Mouse (Mus musculus): Measurements from ENCODE around the gene Ctsf. TPM values are rescaled to one million over a fixed set of nuclear protein-coding genes. Genes with fewer than 3 reads are reported as not detected.
"Not testable (repeated sequence)": the region's sequence is repeated elsewhere in the genome, so short reads cannot be mapped to it uniquely, and the experiment has no call there.

The Ctsf gene
- total RNA-seq (2017) = 0.23 and 0.37 TPM in 2 replicates

- ATAC-seq (ENCODE audit: extremely low read depth, insufficient number of reproducible peaks, low FRiP score, poor library complexity, severe bottlenecking) = no peak
Measured at GRCm38 (mm10) chr19:4854552-4855469, at the start of gene Ctsf. TSS of gene Ctsf (plus strand) at chr19:4855130.

- ATAC-seq (ENCODE audit: extremely low read depth, insufficient number of reproducible peaks, low FRiP score, poor library complexity, severe bottlenecking) = no peak
Measured at GRCm38 (mm10) chr19:4810309-4810708, 44.6 kb upstream of the Ctsf start.

GRCm38 (mm10) chr19:4810746-4811062 lies 44.2 kb upstream of the Ctsf start:
- ATAC-seq (ENCODE audit: extremely low read depth, insufficient number of reproducible peaks, low FRiP score, poor library complexity, severe bottlenecking) = no peak

GRCm38 (mm10) chr19:4811063-4811908 lies 43.6 kb upstream of the Ctsf start, which contains the start of the genes Gm21992 and Rbm14:
TSS of gene Gm21992 (minus strand) at chr19:4811612.
TSS of gene Rbm14 (minus strand) at chr19:4811634.
- peak; percentile 99 for ATAC-seq (ENCODE audit: extremely low read depth, insufficient number of reproducible peaks, low FRiP score, poor library complexity, severe bottlenecking)

- no peak for ATAC-seq (ENCODE audit: extremely low read depth, insufficient number of reproducible peaks, low FRiP score, poor library complexity, severe bottlenecking)
Measured at GRCm38 (mm10) chr19:4811909-4812242, 43.1 kb upstream of the Ctsf start.

- not testable (repeated sequence) for ATAC-seq (ENCODE audit: extremely low read depth, insufficient number of reproducible peaks, low FRiP score, poor library complexity, severe bottlenecking)
Measured at GRCm38 (mm10) chr19:4812334-4812949, 42.5 kb upstream of the Ctsf start.

- no peak for ATAC-seq (ENCODE audit: extremely low read depth, insufficient number of reproducible peaks, low FRiP score, poor library complexity, severe bottlenecking)
Measured at GRCm38 (mm10) chr19:4813015-4813414, 41.9 kb upstream of the Ctsf start.

- no peak for ATAC-seq (ENCODE audit: extremely low read depth, insufficient number of reproducible peaks, low FRiP score, poor library complexity, severe bottlenecking)
Measured at GRCm38 (mm10) chr19:4817182-4817835, 37.6 kb upstream of the Ctsf start.

GRCm38 (mm10) chr19:4820678-4821303 lies 34.1 kb upstream of the Ctsf start:
- no peak for ATAC-seq (ENCODE audit: extremely low read depth, insufficient number of reproducible peaks, low FRiP score, poor library complexity, severe bottlenecking)

GRCm38 (mm10) chr19:4828444-4829114 lies 26.4 kb upstream of the Ctsf start:
- ATAC-seq (ENCODE audit: extremely low read depth, insufficient number of reproducible peaks, low FRiP score, poor library complexity, severe bottlenecking) = no peak

- no peak for ATAC-seq (ENCODE audit: extremely low read depth, insufficient number of reproducible peaks, low FRiP score, poor library complexity, severe bottlenecking)
Measured at GRCm38 (mm10) chr19:4829156-4829555, 25.8 kb upstream of the Ctsf start.

- ATAC-seq (ENCODE audit: extremely low read depth, insufficient number of reproducible peaks, low FRiP score, poor library complexity, severe bottlenecking) = no peak
Measured at GRCm38 (mm10) chr19:4833977-4834376, 21.0 kb upstream of the Ctsf start.

- ATAC-seq (ENCODE audit: extremely low read depth, insufficient number of reproducible peaks, low FRiP score, poor library complexity, severe bottlenecking) = no peak
Measured at GRCm38 (mm10) chr19:4836096-4836495, 18.8 kb upstream of the Ctsf start.

- no peak for ATAC-seq (ENCODE audit: extremely low read depth, insufficient number of reproducible peaks, low FRiP score, poor library complexity, severe bottlenecking)
Measured at GRCm38 (mm10) chr19:4837049-4837448, 17.9 kb upstream of the Ctsf start.

- ATAC-seq (ENCODE audit: extremely low read depth, insufficient number of reproducible peaks, low FRiP score, poor library complexity, severe bottlenecking) = no peak
Measured at GRCm38 (mm10) chr19:4838526-4839140, 16.3 kb upstream of the Ctsf start.

GRCm38 (mm10) chr19:4839149-4839548 lies 15.8 kb upstream of the Ctsf start, which contains the start of the genes Ccs and Ccdc87:
TSS of gene Ccs (minus strand) at chr19:4839332.
TSS of gene Ccdc87 (plus strand) at chr19:4839366.
- ATAC-seq (ENCODE audit: extremely low read depth, insufficient number of reproducible peaks, low FRiP score, poor library complexity, severe bottlenecking) = peak; percentile 95

GRCm38 (mm10) chr19:4840848-4841247 lies 14.1 kb upstream of the Ctsf start:
- no peak for ATAC-seq (ENCODE audit: extremely low read depth, insufficient number of reproducible peaks, low FRiP score, poor library complexity, severe bottlenecking)

- no peak for ATAC-seq (ENCODE audit: extremely low read depth, insufficient number of reproducible peaks, low FRiP score, poor library complexity, severe bottlenecking)
Measured at GRCm38 (mm10) chr19:4842611-4843010, 12.3 kb upstream of the Ctsf start.

All from neutrophil, adult 5-6 weeks (primary cell).